Mouse (Mus musculus) heart, embryonic 11.5 days (tissue): ENCODE results near the gene Mapkapk3. TPM values are rescaled to one million over a fixed set of nuclear protein-coding genes. Genes with fewer than 3 reads are reported as not detected.

ENCODE experiments used
- ATAC-seq: fragments of 200-750 bp; cut with Nextera tagmentation; replicated peaks from 2 replicates; pipeline ENCODE4 v1.8.0; 2017; ENCODE audit warnings: moderate library complexity; ENCODE audit not compliant: insufficient number of reproducible peaks, low FRiP score, low TSS enrichment
- H3K27ac ChIP-seq: fragments of 300-500 bp; sonication (generic); 2 replicates; pipeline ENCODE4 v1.5.1; 2014; ENCODE audit warnings: mild to moderate bottlenecking, low read depth, low read length
- H3K27me3 ChIP-seq: fragments of 300-500 bp; sonication (generic); 2 replicates; pipeline ENCODE4 v1.6.1; 2014; ENCODE audit warnings: mild to moderate bottlenecking, low read length, mixed read lengths; ENCODE audit not compliant: control insufficient read depth, insufficient read depth
- H3K36me3 ChIP-seq: fragments of 300-500 bp; sonication (generic); 2 replicates; pipeline ENCODE4 v1.6.1; 2014; ENCODE audit warnings: mild to moderate bottlenecking, low read length, moderate library complexity, mixed read lengths; ENCODE audit not compliant: control insufficient read depth, insufficient read depth
- H3K4me1 ChIP-seq: fragments of 300-500 bp; sonication (generic); 2 replicates; pipeline ENCODE4 v1.6.1; 2014; ENCODE audit warnings: low read length; ENCODE audit not compliant: control insufficient read depth, insufficient read depth
- H3K4me2 ChIP-seq: fragments of 300-500 bp; sonication (generic); 2 replicates; pipeline ENCODE4 v1.6.1; 2014; ENCODE audit warnings: mild to moderate bottlenecking, moderate library complexity
- H3K4me3 ChIP-seq: fragments of 300-500 bp; sonication (generic); 2 replicates; pipeline ENCODE4 v1.5.1; 2014; ENCODE audit warnings: low read depth, low read length
- H3K9ac ChIP-seq: fragments of 300-500 bp; sonication (generic); 2 replicates; pipeline ENCODE4 v1.6.1; 2014; ENCODE audit warnings: mild to moderate bottlenecking, low read depth, low read length, moderate library complexity
- H3K9me3 ChIP-seq: fragments of 300-500 bp; sonication (generic); replicated peaks from 2 replicates; pipeline ENCODE4 v1.6.1; 2016; ENCODE audit warnings: low read length; ENCODE audit not compliant: control insufficient read depth
- WGBS: fragments of 180-500 bp; shearing (Covaris S2); extraction: QIAGEN DNeasy Blood & Tissue Kit; methylation state at CpG from one replicate; pipeline ENCODE4 v1.1.7; 2014; ENCODE audit not compliant: insufficient replicate concordance; 5-methylcytosine and 5-hydroxymethylcytosine counted together
- polyA plus RNA-seq: library from polyadenylated mRNA; unstranded; fragments of >200 nt; fragmentation: Nextera tagmentation; extraction: Ambion mirVana; gene quantifications from 2 replicates; pipeline ENCODE4 v1.2.1, GENCODE M21; 2014

The Mapkapk3 gene
- polyA plus RNA-seq, 1 experiment from 2014 or later = 5.8 TPM

- no peaks in the 10 kb centered on the region; the same call in 1 of the 2 replicates for H3K4me1 ChIP-seq
- H3K9ac ChIP-seq = no peak overlapping the region
- WGBS = 81% methylated on average over 16 of the region's 16 CpGs
- ATAC-seq = no peak
- H3K36me3 ChIP-seq = peaks cover 9% of the 10 kb centered on the region
- H3K4me3 ChIP-seq = no peak overlapping the region
- no peak overlapping the region for H3K4me2 ChIP-seq
- no peak overlapping the region for H3K27ac ChIP-seq
- H3K27me3 ChIP-seq = no peaks in the 10 kb centered on the region
- H3K9me3 ChIP-seq = no peaks in the 10 kb centered on the region
Observed at GRCm38 (mm10) chr9:107327879-107328620, 38.4 kb upstream of the Mapkapk3 start.

GRCm38 (mm10) chr9:107325904-107326303, 36.2 kb upstream of the Mapkapk3 start:
- WGBS = 76% methylated on average over 7 of the region's 7 CpGs
- Histone ChIP-seq H3K4me2 (no peak overlapping the region), H3K9ac (no peak overlapping the region), H3K27ac (no peak overlapping the region), H3K27me3 (no peaks in the 10 kb centered on the region), H3K4me3 (no peak overlapping the region), H3K36me3 (peaks cover 4% of the 10 kb centered on the region; the same call in 1 of the 2 replicates), H3K9me3 (no peaks in the 10 kb centered on the region), H3K4me1 (no peaks in the 10 kb centered on the region; the same call in 1 of the 2 replicates)
- no peak for ATAC-seq

GRCm38 (mm10) chr9:107324799-107325561, 35.3 kb upstream of the Mapkapk3 start:
- Histone ChIP-seq H3K9me3 (no peaks in the 10 kb centered on the region), H3K4me2 (no peak overlapping the region), H3K4me3 (no peak overlapping the region), H3K4me1 (no peaks in the 10 kb centered on the region; the same call in 1 of the 2 replicates), H3K36me3 (peaks cover 4% of the 10 kb centered on the region; the same call in 1 of the 2 replicates), H3K9ac (no peak overlapping the region), H3K27ac (no peak overlapping the region), H3K27me3 (no peaks in the 10 kb centered on the region)
- 57% methylated on average over 4 of the region's 4 CpGs for WGBS
- ATAC-seq = no peak

- no peaks in the 10 kb centered on the region; the same call in 1 of the 2 replicates for H3K4me1 ChIP-seq
- no peak overlapping the region; the same call in 1 of the 2 replicates for H3K9ac ChIP-seq
- no peaks in the 10 kb centered on the region for H3K9me3 ChIP-seq
- 70% methylated on average over 6 of the region's 6 CpGs for WGBS
- no peak overlapping the region for H3K27ac ChIP-seq
- no peak for ATAC-seq
- H3K36me3 ChIP-seq = peaks cover 4% of the 10 kb centered on the region; the same call in 1 of the 2 replicates
- no peaks in the 10 kb centered on the region for H3K27me3 ChIP-seq
- H3K4me2 ChIP-seq = no peak overlapping the region
- H3K4me3 ChIP-seq = no peak overlapping the region
Observed at GRCm38 (mm10) chr9:107323558-107323957, 33.9 kb upstream of the Mapkapk3 start.

GRCm38 (mm10) chr9:107322461-107323050, 32.9 kb upstream of the Mapkapk3 start:
- no peak for ATAC-seq
- 71% methylated on average over 8 of the region's 8 CpGs for WGBS
- Histone ChIP-seq H3K4me2 (no peak overlapping the region), H3K9ac (no peak overlapping the region), H3K27me3 (no peaks in the 10 kb centered on the region), H3K9me3 (no peaks in the 10 kb centered on the region), H3K4me1 (no peaks in the 10 kb centered on the region), H3K27ac (no peak overlapping the region), H3K4me3 (no peak overlapping the region), H3K36me3 (peaks cover 4% of the 10 kb centered on the region; the same call in 1 of the 2 replicates)

GRCm38 (mm10) chr9:107315791-107316190, 26.1 kb upstream of the Mapkapk3 start:
- Histone ChIP-seq H3K4me1 (0 out of 2 replicates have a peak, but pooled peaks cover 2% of the 10 kb centered on the region), H3K4me3 (no peak overlapping the region), H3K27me3 (no peaks in the 10 kb centered on the region), H3K36me3 (no peaks in the 10 kb centered on the region), H3K27ac (no peak overlapping the region), H3K9me3 (no peaks in the 10 kb centered on the region), H3K9ac (no peak overlapping the region), H3K4me2 (no peak overlapping the region)
- 69% methylated on average over 2 of the region's 2 CpGs for WGBS
- no peak for ATAC-seq

GRCm38 (mm10) chr9:107313926-107314325, 24.2 kb upstream of the Mapkapk3 start:
- no peak overlapping the region for H3K4me2 ChIP-seq
- ATAC-seq = no peak
- H3K9ac ChIP-seq = no peak overlapping the region
- no peak overlapping the region for H3K4me3 ChIP-seq
- peaks cover 8% of the 10 kb centered on the region; the same call in 1 of the 2 replicates for H3K4me1 ChIP-seq
- no peaks in the 10 kb centered on the region for H3K27me3 ChIP-seq
- no peak overlapping the region for H3K27ac ChIP-seq
- H3K36me3 ChIP-seq = no peaks in the 10 kb centered on the region
- no peaks in the 10 kb centered on the region for H3K9me3 ChIP-seq
- WGBS = 68% methylated on average over 3 of the region's 3 CpGs

GRCm38 (mm10) chr9:107312811-107313584, 23.3 kb upstream of the Mapkapk3 start:
- H3K9ac ChIP-seq = no peak overlapping the region
- no peak overlapping the region for H3K4me3 ChIP-seq
- H3K36me3 ChIP-seq = no peaks in the 10 kb centered on the region
- no peak overlapping the region for H3K27ac ChIP-seq
- ATAC-seq = 0 out of 2 replicates have a peak, but pooled peaks have one; percentile 55
- H3K9me3 ChIP-seq = no peaks in the 10 kb centered on the region
- H3K4me2 ChIP-seq = peak overlapping the region; percentile 19; the same call in 1 of the 2 replicates
- 67% methylated on average over 10 of the region's 10 CpGs for WGBS
- no peaks in the 10 kb centered on the region for H3K27me3 ChIP-seq
- H3K4me1 ChIP-seq = peaks cover 12% of the 10 kb centered on the region
